Mouse (Mus musculus) v-Abl transformed pro-B cells (cell line): Measurements from ENCODE around the gene Olfr1219.

Experiments
- in situ Hi-C, 2 experiments: fragments of 400-800 bp; cut with MboI; formaldehyde crosslinking; loops; one replicate each; pipeline ENCODE4 v1.15.1; 2025; ENCODE audit not compliant: unreplicated experiment in 2 of 2

The Olfr1219 gene

GRCm38 (mm10) chr2:89083413-89083812 lies at the start of gene Olfr1219:
Gene Olfr1219, minus strand, starts transcription at chr2:89083513.
- in situ Hi-C loops = no loop called here

- in situ Hi-C loops = no loop called here
Measured at GRCm38 (mm10) chr2:89132954-89133353, 49.6 kb upstream of the Olfr1219 start, which contains the start of gene Olfr1222. Gene Olfr1222, minus strand, starts transcription at chr2:89133054.

GRCm38 (mm10) chr2:89117183-89117582 lies 33.9 kb upstream of the Olfr1219 start, which contains the start of gene Olfr1221:
Gene Olfr1221, minus strand, starts transcription at chr2:89117283.
- in situ Hi-C loops = no loop called here

- in situ Hi-C loops = no loop called here
Measured at GRCm38 (mm10) chr2:89106735-89107134, 23.4 kb upstream of the Olfr1219 start, which contains the start of gene Olfr1220. Gene Olfr1220, minus strand, starts transcription at chr2:89106835.

GRCm38 (mm10) chr2:89105651-89106050 lies 22.3 kb upstream of the Olfr1219 start:
- in situ Hi-C loops = no loop called here

- in situ Hi-C loops = no loop called here
Measured at GRCm38 (mm10) chr2:89093848-89094247, 10.5 kb upstream of the Olfr1219 start.

GRCm38 (mm10) chr2:89081487-89081886 lies 1.8 kb downstream of the Olfr1219 start:
- in situ Hi-C loops = no loop called here

GRCm38 (mm10) chr2:89061087-89061486 lies 22.2 kb downstream of the Olfr1219 start, which contains the start of gene Olfr1218:
Gene Olfr1218, minus strand, starts transcription at chr2:89061187.
- in situ Hi-C loops = no loop called here

GRCm38 (mm10) chr2:89031965-89032364 lies 51.3 kb downstream of the Olfr1219 start, which contains the start of gene Olfr1217:
Gene Olfr1217, minus strand, starts transcription at chr2:89032065.
- in situ Hi-C loops = no loop called here
